Mouse (Mus musculus): Measurements from ENCODE around the gene Gm17521.

- TF ChIP-seq CTCF (conservative IDR thresholded peaks at IDR 0.05; ENCODE audit: low read length) (no peak), NANOG (IDR thresholded peaks at IDR 0.05; ENCODE audit: borderline replicate concordance, low read length) (no peak), POU5F1 (IDR thresholded peaks at IDR 0.05; ENCODE audit: borderline replicate concordance, low read length) (no peak)
These were observed 14.5 kb upstream of the Gm17521 start for GRCm38 (mm10) chrX:123043956-123044355.

All from E14TG2a.4 (cell line).